Mouse (Mus musculus) gastrocnemius, adult 2 months (tissue): ENCODE measurements around the gene Trpm8. TPM values are rescaled to one million over a fixed set of nuclear protein-coding genes. Genes with fewer than 3 reads are reported as not detected.

ENCODE experiments used
- DNase-seq: peaks from one replicate; pipeline ENCODE4 v3.0.0; 2022
- H3K27ac ChIP-seq: fragments of 200-600 bp; 2 replicates; pipeline ENCODE4 v1.8.1; 2022; ENCODE audit warnings: mild to moderate bottlenecking
- H3K4me3 ChIP-seq: fragments of 200-600 bp; 2 replicates; pipeline ENCODE4 v1.8.1; 2022; ENCODE audit warnings: mild to moderate bottlenecking, moderate library complexity
- CTCF ChIP-seq: fragments of 200-600 bp; IDR thresholded peaks from 2 replicates; pipeline ENCODE4 v1.8.1; 2022; ENCODE audit warnings: antibody characterized with exemption, mild to moderate bottlenecking, moderate library complexity
- intact Hi-C: fragments of 180-260 bp; cut with DNase I; formaldehyde crosslinking; loops from one replicate; pipeline ENCODE4 v1.15.1; 2025
- total RNA-seq, 2 experiments: library from RNA; stranded (reverse); gene quantifications; 2 replicates each; pipeline ENCODE4 v1.2.3; 2021

Gene Trpm8
- total RNA-seq, 2 experiments from 2014 or later, result not detected

- intact Hi-C loops, result no loop called here
- no peak overlapping the region for H3K4me3 ChIP-seq
- no peak for DNase-seq
- H3K27ac ChIP-seq, result no peak overlapping the region
- TF ChIP-seq CTCF, result no peak
These were observed 23.9 kb upstream of the Trpm8 start for GRCm38 (mm10) chr1:88253540-88253939.

- no peak overlapping the region for H3K27ac ChIP-seq
- H3K4me3 ChIP-seq, result no peak overlapping the region
- no peak for TF ChIP-seq CTCF
- no peak for DNase-seq
- intact Hi-C loops, result no loop called here
These were observed 22.5 kb upstream of the Trpm8 start for GRCm38 (mm10) chr1:88254793-88255465.

GRCm38 (mm10) chr1:88255466-88255857, 22.0 kb upstream of the Trpm8 start:
- Histone ChIP-seq H3K27ac (no peak overlapping the region), H3K4me3 (no peak overlapping the region)
- no peak for TF ChIP-seq CTCF
- no peak for DNase-seq
- intact Hi-C loops, result no loop called here

GRCm38 (mm10) chr1:88255989-88256754, 21.3 kb upstream of the Trpm8 start:
- Histone ChIP-seq H3K27ac (no peak overlapping the region), H3K4me3 (no peak overlapping the region)
- no peak for TF ChIP-seq CTCF
- DNase-seq, result peak; percentile 41
- intact Hi-C loops, result no loop called here

GRCm38 (mm10) chr1:88256886-88257663, 20.4 kb upstream of the Trpm8 start:
- H3K4me3 ChIP-seq, result no peak overlapping the region
- intact Hi-C loops, result no loop called here
- DNase-seq, result no peak
- no peak overlapping the region for H3K27ac ChIP-seq
- no peak for TF ChIP-seq CTCF

- Histone ChIP-seq H3K4me3 (no peak overlapping the region), H3K27ac (no peak overlapping the region)
- DNase-seq, result no peak
- TF ChIP-seq CTCF, result no peak
- intact Hi-C loops, result no loop called here
These were observed 19.8 kb upstream of the Trpm8 start for GRCm38 (mm10) chr1:88257681-88258080.

GRCm38 (mm10) chr1:88258361-88258760, 19.1 kb upstream of the Trpm8 start:
- Histone ChIP-seq H3K4me3 (no peak overlapping the region), H3K27ac (no peak overlapping the region)
- no peak for DNase-seq
- no peak for TF ChIP-seq CTCF
- intact Hi-C loops, result no loop called here

GRCm38 (mm10) chr1:88258881-88259642, 18.4 kb upstream of the Trpm8 start:
- no peak for DNase-seq
- Histone ChIP-seq H3K4me3 (no peak overlapping the region), H3K27ac (no peak overlapping the region)
- TF ChIP-seq CTCF, result no peak
- intact Hi-C loops, result no loop called here

- intact Hi-C loops, result no loop called here
- no peak for TF ChIP-seq CTCF
- Histone ChIP-seq H3K4me3 (no peak overlapping the region), H3K27ac (no peak overlapping the region)
- no peak for DNase-seq
These were observed 17.8 kb upstream of the Trpm8 start for GRCm38 (mm10) chr1:88259643-88260024.

GRCm38 (mm10) chr1:88260114-88260513, 17.3 kb upstream of the Trpm8 start:
- Histone ChIP-seq H3K27ac (no peak overlapping the region), H3K4me3 (no peak overlapping the region)
- TF ChIP-seq CTCF, result no peak
- intact Hi-C loops, result no loop called here
- DNase-seq, result no peak

GRCm38 (mm10) chr1:88260604-88261377, 16.7 kb upstream of the Trpm8 start:
- DNase-seq, result no peak
- TF ChIP-seq CTCF, result no peak
- H3K4me3 ChIP-seq, result no peak overlapping the region
- no peak overlapping the region for H3K27ac ChIP-seq
- intact Hi-C loops, result no loop called here

GRCm38 (mm10) chr1:88261706-88262105, 15.8 kb upstream of the Trpm8 start:
- H3K4me3 ChIP-seq, result no peak overlapping the region
- intact Hi-C loops, result no loop called here
- no peak overlapping the region for H3K27ac ChIP-seq
- TF ChIP-seq CTCF, result no peak
- DNase-seq, result no peak
